Mouse (Mus musculus): ENCODE measurements around the gene Ndufv1. TPM values are rescaled to one million over a fixed set of nuclear protein-coding genes. Genes with fewer than 3 reads are reported as not detected.
"Not testable (repeated sequence)": the region's sequence is repeated elsewhere in the genome, so short reads cannot be mapped to it uniquely, and the experiment has no call there.

Ndufv1 gene
- total RNA-seq (2021) = 100 to 1,000 TPM; 227 to 231 TPM
- long read RNA-seq, experiment 1, transcript Ndufv1-201 (10 exons, 1,661 nt) = major isoform, 264 of 295 reads
- long read RNA-seq, experiment 1, partial matches to known transcripts = 7 of 295 reads
- long read RNA-seq, experiment 1, other reads (novel, unspliced or antisense) = 19 of 295 reads
- long read RNA-seq, experiment 2, transcript Ndufv1-201 (10 exons, 1,661 nt) = major isoform, 210 of 259 reads
- long read RNA-seq, experiment 2, partial matches to known transcripts = 16 of 259 reads
- long read RNA-seq, experiment 2, other reads (novel, unspliced or antisense) = 31 of 259 reads

DNA sequence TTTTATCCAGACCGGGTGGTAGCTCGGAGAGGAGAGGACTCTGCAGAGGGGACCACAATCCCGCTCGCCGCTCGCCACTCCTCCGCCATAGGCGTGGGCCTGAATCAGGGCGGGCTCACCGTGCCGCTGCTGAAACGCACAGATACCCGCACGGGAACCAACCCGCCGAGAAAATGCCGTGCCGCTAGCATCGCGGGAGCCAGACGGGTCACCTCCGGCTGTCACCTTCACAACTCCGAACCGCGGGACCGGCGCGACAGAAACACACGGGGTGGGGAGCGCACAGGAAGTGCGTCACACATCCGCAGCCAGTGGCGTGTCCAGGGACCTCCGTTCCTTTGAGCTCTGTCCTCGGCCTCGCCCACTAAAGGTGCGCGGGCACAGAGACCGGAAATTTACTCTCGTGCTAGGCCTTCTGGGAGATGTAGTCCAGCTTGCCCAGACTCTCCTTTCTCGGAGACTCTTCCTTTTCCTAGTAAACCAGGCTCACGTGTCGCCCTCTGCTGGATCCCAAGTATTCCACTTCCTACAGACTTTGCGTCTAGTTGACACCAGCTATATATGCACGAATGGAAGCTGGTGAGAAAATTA, at the start of gene Ndufv1:
TSS of gene Ndufv1 (minus strand) at position 375 of the 591 bp plus-strand sequence.
- intact Hi-C loops (cut with DNase I) = loop anchor here (1.0 kb wide), 1 partner anchor 66 kb away; no protein-coding TSS in a partner anchor
- peak; percentile 98 to 99 for DNase-seq (ENCODE audit: low spot score in 2 of 2)

DNA sequence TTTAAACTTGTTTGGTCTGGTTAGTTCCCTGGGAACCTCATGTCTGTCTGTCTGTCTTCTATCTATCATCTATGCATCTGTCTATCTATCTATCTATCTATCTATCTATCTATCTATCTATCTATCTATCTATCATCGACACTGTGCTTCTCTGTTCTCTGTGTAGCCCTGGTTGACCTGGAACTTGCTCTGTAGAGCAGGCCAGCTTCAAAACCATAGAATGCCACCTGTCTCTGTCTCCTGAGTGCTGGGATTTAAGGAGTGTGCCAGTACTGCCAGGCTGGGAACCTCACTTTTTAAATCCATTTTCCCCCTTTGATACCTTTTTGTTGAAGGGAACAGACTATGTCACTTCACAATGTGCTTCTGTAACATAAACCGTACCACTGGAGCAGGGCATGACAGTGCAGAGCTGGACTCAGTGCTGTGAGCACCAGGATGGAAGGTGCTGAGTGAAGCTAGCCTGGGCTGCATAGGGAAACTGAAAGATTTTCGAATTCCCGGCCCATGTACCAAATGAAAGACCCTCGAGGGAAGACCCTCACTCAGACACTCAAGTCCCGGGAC, 48.4 kb upstream of the Ndufv1 start:
- intact Hi-C loops (cut with DNase I) = no loop called here
- no peak for DNase-seq (ENCODE audit: low spot score in 2 of 2)

- intact Hi-C loops (cut with DNase I); DNase-seq (ENCODE audit: low spot score in 2 of 2): not testable (repeated sequence)
These were observed 47.7 kb upstream of the Ndufv1 start for GRCm38 (mm10) chr19:4060044-4060898.

DNA sequence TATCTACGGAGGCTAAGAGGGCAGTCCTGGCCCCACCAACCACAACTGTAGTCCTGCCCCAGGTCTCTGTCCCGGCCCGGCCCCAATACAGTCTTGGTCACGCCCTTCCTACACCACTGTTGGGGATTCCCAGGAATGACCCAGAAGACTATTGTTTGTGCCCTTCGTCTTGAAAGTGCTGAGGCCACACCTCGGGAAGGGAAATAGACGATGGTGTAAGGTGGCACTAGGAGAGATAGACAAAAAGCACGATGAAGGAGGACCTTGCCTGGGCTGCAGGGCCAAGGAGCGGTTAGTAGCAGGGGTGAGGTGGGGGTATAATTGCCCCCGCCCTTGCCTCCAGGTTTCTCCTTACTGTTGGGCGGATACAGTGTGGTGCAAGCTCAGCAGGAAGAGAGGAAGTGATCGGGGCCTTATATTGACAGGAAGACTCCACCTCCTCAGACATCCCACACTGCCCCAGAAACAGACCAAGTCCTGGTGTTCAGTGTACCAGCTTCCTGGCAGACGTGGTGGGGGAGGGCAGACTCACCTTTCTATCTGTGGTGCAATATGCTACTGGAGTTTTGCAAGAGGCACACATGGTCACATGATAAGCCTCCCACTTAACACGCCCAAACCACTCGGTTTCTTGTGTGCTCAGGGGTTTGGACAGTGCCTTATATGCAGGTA, 46.6 kb upstream of the Ndufv1 start, which contains the start of gene Gstp3:
TSS of gene Gstp3 (minus strand) at position 501 of the 672 bp plus-strand sequence.
- DNase-seq (ENCODE audit: low spot score in 2 of 2) = no peak
- intact Hi-C loops (cut with DNase I) = no loop called here

DNA sequence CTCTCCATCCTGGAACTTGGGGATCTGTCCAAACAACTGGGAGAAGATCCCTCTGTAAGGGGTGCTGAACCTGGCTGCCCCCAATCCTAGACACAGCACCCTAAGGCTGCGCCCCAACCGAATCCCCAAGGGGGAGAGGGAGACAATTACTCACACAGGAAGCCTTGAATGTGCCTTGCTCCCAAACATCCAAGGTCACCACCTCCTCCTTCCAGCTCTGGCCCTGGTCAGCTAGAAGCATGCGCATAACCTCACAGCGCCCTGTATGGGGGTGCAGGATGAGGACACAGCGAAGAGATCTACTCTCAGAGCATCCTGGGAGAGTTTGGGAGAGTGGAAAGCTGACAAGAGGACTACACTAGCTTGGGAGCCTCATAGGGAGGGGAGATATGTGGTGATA, 46.0 kb upstream of the Ndufv1 start:
- intact Hi-C loops (cut with DNase I) = no loop called here
- DNase-seq (ENCODE audit: low spot score in 2 of 2) = no peak

GRCm38 (mm10) chr19:4057962-4058361, 45.4 kb upstream of the Ndufv1 start:
- intact Hi-C loops (cut with DNase I) = no loop called here
- DNase-seq (ENCODE audit: low spot score in 2 of 2) = no peak

- no peak for DNase-seq (ENCODE audit: low spot score in 2 of 2)
- intact Hi-C loops (cut with DNase I) = no loop called here
These were observed 44.8 kb upstream of the Ndufv1 start for GRCm38 (mm10) chr19:4057389-4057788.

- intact Hi-C loops (cut with DNase I) = no loop called here
- DNase-seq (ENCODE audit: low spot score in 2 of 2) = no peak
These were observed 44.1 kb upstream of the Ndufv1 start for GRCm38 (mm10) chr19:4056727-4057126.

GRCm38 (mm10) chr19:4055947-4056693, 43.5 kb upstream of the Ndufv1 start:
- intact Hi-C loops (cut with DNase I) = no loop called here
- DNase-seq (ENCODE audit: low spot score in 2 of 2) = no peak

GRCm38 (mm10) chr19:4055216-4055946, 42.8 kb upstream of the Ndufv1 start:
- intact Hi-C loops (cut with DNase I) = no loop called here
- no peak for DNase-seq (ENCODE audit: low spot score in 2 of 2)

GRCm38 (mm10) chr19:4054613-4055012, 42.0 kb upstream of the Ndufv1 start:
- no peak for DNase-seq (ENCODE audit: low spot score in 2 of 2)
- intact Hi-C loops (cut with DNase I) = loop anchor here (5.0 kb wide), 1 partner anchor 33 kb away; no protein-coding TSS in a partner anchor

DNA sequence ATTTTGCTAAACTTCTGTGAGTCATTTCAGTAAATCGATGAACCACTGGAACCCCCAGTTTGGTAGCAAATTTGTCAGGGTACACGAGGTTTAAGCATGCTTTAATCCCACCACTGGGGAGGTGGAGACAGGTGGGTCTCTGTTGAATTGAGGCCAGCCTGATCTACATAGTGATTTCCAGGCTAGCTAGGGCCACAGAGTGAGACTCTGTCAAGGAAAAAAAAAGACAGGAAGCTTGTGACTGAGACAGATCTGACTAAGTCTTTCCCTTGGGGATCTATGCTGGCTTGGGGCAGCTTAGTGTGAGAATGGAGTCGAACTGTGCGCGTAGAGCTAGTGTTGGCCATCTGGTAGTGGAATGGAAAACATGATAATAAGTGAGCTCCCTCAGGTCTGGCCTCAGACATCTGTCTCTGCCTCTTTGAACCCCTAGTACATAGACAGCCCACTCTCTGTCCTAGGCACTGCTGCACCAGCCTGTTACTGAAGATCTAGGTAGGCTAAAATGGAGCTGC, 40.0 kb upstream of the Ndufv1 start:
- intact Hi-C loops (cut with DNase I) = loop anchor here (5.0 kb wide), 1 partner anchor 35 kb away; no protein-coding TSS in a partner anchor
- no peak for DNase-seq (ENCODE audit: low spot score in 2 of 2)

DNA sequence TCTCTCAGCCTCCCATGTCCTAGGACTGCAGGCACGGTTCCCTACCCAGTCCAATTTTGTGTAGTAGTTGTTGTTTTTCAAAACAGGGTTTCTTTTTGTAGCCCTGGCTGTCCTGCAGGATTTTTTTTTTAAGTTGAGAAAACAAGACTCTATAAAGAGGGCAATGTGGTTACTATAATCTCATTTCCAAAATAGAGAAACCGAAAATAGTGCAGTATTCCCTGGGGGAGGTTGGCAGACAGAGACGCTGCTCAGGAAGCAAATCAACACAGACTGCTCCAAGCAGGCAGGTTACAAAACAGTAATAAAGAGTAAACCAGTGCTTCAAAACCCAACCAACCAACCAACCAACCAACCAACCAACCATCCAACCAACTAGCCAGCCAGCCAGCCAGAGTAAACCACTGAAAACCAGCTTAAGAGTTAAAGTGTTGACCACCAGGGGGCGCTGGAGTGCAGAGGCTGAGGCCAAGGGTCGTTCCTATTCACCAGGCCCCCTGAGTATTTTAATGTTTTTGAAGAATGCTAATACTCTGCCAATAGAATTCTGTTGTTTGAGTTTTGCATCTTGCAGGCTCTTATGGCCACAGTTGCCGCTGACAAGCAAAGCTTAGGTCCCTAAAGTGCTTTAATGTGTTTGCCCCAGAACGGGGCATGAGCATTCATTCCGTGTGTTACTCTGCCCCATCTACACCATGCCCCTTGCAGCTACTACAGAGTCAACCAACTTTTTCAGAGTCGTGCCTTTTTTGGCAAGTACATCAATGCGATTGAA, 39.3 kb upstream of the Ndufv1 start:
- intact Hi-C loops (cut with DNase I) = loop anchor here (5.0 kb wide), 1 partner anchor 35 kb away; no protein-coding TSS in a partner anchor
- DNase-seq (ENCODE audit: low spot score in 2 of 2) = peak in 1 of 2 experiments; percentile 59

- intact Hi-C loops (cut with DNase I) = loop anchor here (5.0 kb wide), 1 partner anchor 36 kb away; no protein-coding TSS in a partner anchor
- DNase-seq (ENCODE audit: low spot score in 2 of 2) = no peak
These were observed 38.4 kb upstream of the Ndufv1 start for GRCm38 (mm10) chr19:4051016-4051415.

DNA sequence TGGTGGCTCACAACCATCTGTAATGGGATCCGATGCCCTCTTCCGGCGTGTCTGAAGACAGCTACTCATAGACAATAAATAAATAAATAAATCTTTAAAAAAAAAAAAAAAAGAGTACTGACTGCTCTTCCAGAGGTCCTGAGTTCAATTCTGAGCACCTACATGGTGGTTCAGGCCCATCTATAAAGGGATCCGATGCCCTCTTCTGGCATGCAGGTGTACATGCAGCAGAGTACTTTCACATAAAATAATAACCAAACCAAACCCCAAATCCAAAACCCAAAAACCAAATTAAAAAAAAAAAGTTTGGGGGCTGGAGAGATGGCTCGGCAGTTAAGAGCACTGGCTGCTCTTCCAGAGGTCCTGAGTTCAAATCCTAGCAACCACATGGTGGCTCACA, 36.5 kb upstream of the Ndufv1 start:
- intact Hi-C loops (cut with DNase I) = loop anchor here (5.0 kb wide), 1 partner anchor 48 kb away; the partner anchor contains the start of genes Cdk2ap2 and Pitpnm1
- DNase-seq (ENCODE audit: low spot score in 2 of 2) = not testable (repeated sequence)

DNA sequence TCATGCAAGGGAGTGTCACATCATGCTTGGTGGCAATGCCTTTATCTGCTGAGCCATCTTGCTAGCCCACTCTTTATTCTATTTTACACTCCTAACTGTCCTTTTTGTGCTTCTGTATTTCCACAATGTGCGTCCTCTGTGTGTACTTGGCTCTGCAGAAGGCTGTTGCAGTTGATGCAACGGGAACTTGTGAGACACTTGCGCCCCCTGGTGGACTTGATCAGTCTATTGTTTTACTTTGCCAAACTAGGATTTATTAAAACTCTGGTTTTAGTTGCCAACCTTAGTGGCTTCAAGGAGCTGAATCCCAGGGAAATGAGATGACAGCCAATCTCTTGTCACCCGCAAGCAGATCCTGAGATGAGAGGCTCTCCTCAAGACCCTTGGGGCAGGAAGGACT, 35.3 kb upstream of the Ndufv1 start:
- DNase-seq (ENCODE audit: low spot score in 2 of 2) = peak; percentile 73 to 80
- intact Hi-C loops (cut with DNase I) = loop anchor here (1.0 to 5.0 kb wide), 2 partner anchors 29 to 49 kb away; partner anchors contain the start of genes Cdk2ap2 and Pitpnm1

All from left cerebral cortex, postnatal 14 days (tissue).